Mouse (Mus musculus) limb, embryonic 15.5 days (tissue): ENCODE measurements around the gene Cep170. TPM values are rescaled to one million over a fixed set of nuclear protein-coding genes. Genes with fewer than 3 reads are reported as not detected.

ENCODE experiments used
- ATAC-seq: fragments of 200-750 bp; cut with Nextera tagmentation; 2 replicates; pipeline ENCODE4 v1.8.0; 2017; ENCODE audit warnings: low read depth, moderate TSS enrichment; ENCODE audit not compliant: insufficient number of reproducible peaks, low FRiP score, low TSS enrichment
- H3K27ac ChIP-seq: fragments of 300-500 bp; sonication (generic); 2 replicates; pipeline ENCODE4 v1.5.1; 2015; ENCODE audit warnings: moderate library complexity, mild to moderate bottlenecking, inconsistent platforms
- H3K27me3 ChIP-seq: fragments of 300-500 bp; sonication (generic); 2 replicates; pipeline ENCODE4 v1.6.1; 2015; ENCODE audit warnings: inconsistent platforms
- H3K36me3 ChIP-seq: fragments of 300-500 bp; sonication (generic); 2 replicates; pipeline ENCODE4 v1.6.1; 2015; ENCODE audit warnings: inconsistent platforms
- H3K4me1 ChIP-seq: fragments of 300-500 bp; sonication (generic); 2 replicates; pipeline ENCODE4 v1.6.1; 2015; ENCODE audit warnings: inconsistent platforms
- H3K4me2 ChIP-seq: fragments of 300-500 bp; sonication (generic); 2 replicates; pipeline ENCODE4 v1.6.1; 2015; ENCODE audit warnings: mild to moderate bottlenecking, inconsistent platforms
- H3K4me3 ChIP-seq: fragments of 300-500 bp; sonication (generic); 2 replicates; pipeline ENCODE4 v1.5.1; 2015; ENCODE audit warnings: mild to moderate bottlenecking, inconsistent platforms
- H3K9ac ChIP-seq: fragments of 300-500 bp; sonication (generic); 2 replicates; pipeline ENCODE4 v1.6.1; 2015; ENCODE audit warnings: inconsistent platforms
- H3K9me3 ChIP-seq: fragments of 300-500 bp; sonication (generic); 2 replicates; pipeline ENCODE4 v1.6.1; 2016; ENCODE audit warnings: inconsistent platforms
- WGBS: fragments of 180-500 bp; shearing (Covaris S2); methylation state at CpG from one replicate; pipeline ENCODE4 v1.1.7; 2015; 5-methylcytosine and 5-hydroxymethylcytosine counted together
- polyA plus RNA-seq: library from polyadenylated mRNA; unstranded; fragments of >200 nt; fragmentation: Nextera tagmentation; extraction: Ambion mirVana; gene quantifications from 2 replicates; pipeline ENCODE4 v1.2.1, GENCODE M21; 2015

Gene Cep170
- polyA plus RNA-seq, 1 experiment from 2014 or later = 30.1 TPM

GRCm38 (mm10) chr1:176800728-176801365 is 13.0 kb downstream of the Cep170 start:
- H3K4me1 ChIP-seq = peaks cover 13% of the 10 kb centered on the region
- H3K4me3 ChIP-seq = no peak overlapping the region
- no peak overlapping the region for H3K27ac ChIP-seq
- WGBS = 5% methylated on average over 2 of the region's 2 CpGs
- ATAC-seq = peak; percentile 67; the same call in 1 of the 2 replicates
- H3K9me3 ChIP-seq = no peaks in the 10 kb centered on the region
- H3K27me3 ChIP-seq = no peaks in the 10 kb centered on the region
- H3K4me2 ChIP-seq = no peak overlapping the region
- H3K9ac ChIP-seq = no peak overlapping the region
- no peaks in the 10 kb centered on the region for H3K36me3 ChIP-seq

DNA sequence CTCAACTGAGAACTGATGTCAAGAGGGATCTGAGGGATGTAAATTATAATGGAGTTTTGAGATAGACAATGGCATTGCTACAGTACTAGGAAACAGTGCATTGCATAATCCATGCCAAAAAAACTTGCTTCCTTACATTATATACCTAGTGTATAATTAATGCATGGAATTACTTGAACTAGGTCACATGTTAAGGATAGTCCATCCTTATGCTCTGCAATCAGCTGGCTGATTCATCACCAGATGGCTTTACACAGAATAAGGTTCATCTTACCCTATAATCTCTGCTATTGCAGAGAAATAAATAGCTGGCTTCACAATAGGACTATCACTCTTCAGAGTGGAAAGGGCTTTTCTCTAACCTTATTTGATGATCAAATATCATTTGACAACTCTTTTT is 15.2 kb downstream of the Cep170 start:
- peaks cover 9% of the 10 kb centered on the region for H3K4me1 ChIP-seq
- H3K4me3 ChIP-seq = no peak overlapping the region
- H3K9ac ChIP-seq = no peak overlapping the region
- ATAC-seq = no peak
- no peak overlapping the region for H3K27ac ChIP-seq
- H3K9me3 ChIP-seq = no peaks in the 10 kb centered on the region
- no peaks in the 10 kb centered on the region for H3K27me3 ChIP-seq
- no peaks in the 10 kb centered on the region for H3K36me3 ChIP-seq
- H3K4me2 ChIP-seq = no peak overlapping the region

GRCm38 (mm10) chr1:176792175-176792574 is 21.7 kb downstream of the Cep170 start:
- no peaks in the 10 kb centered on the region for H3K27me3 ChIP-seq
- H3K9me3 ChIP-seq = no peaks in the 10 kb centered on the region
- H3K4me3 ChIP-seq = no peak overlapping the region
- peaks cover 17% of the 10 kb centered on the region for H3K36me3 ChIP-seq
- no peak overlapping the region for H3K27ac ChIP-seq
- no peak overlapping the region for H3K4me2 ChIP-seq
- 93% methylated on average over 1 of the region's 1 CpGs for WGBS
- H3K9ac ChIP-seq = no peak overlapping the region
- H3K4me1 ChIP-seq = no peaks in the 10 kb centered on the region; the same call in 1 of the 2 replicates
- ATAC-seq = no peak

DNA sequence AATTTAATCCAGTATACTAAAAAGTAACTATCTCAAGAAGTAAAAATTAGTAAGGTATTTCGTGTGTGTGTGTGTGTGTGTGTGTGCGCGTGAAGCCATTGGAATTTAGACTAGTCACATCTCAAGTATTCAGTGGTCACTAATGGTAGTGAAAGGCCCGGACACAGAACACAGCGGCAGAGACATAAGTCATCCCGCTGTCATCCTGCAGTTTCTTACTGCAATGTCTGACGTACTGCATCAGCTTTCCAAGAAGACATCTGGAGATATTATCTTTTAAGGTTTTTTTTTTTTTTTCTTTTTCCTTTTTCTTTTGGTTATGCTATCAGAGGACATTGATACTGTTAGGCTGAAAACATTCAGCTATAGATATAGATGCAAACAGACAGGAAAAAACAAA is 24.5 kb downstream of the Cep170 start:
- WGBS = 83% methylated on average over 7 of the region's 7 CpGs
- no peaks in the 10 kb centered on the region for H3K27me3 ChIP-seq
- no peaks in the 10 kb centered on the region for H3K4me1 ChIP-seq
- no peak overlapping the region for H3K4me2 ChIP-seq
- H3K9me3 ChIP-seq = no peaks in the 10 kb centered on the region
- no peak overlapping the region for H3K27ac ChIP-seq
- H3K9ac ChIP-seq = no peak overlapping the region
- H3K36me3 ChIP-seq = peaks cover 26% of the 10 kb centered on the region
- ATAC-seq = no peak
- no peak overlapping the region for H3K4me3 ChIP-seq

DNA sequence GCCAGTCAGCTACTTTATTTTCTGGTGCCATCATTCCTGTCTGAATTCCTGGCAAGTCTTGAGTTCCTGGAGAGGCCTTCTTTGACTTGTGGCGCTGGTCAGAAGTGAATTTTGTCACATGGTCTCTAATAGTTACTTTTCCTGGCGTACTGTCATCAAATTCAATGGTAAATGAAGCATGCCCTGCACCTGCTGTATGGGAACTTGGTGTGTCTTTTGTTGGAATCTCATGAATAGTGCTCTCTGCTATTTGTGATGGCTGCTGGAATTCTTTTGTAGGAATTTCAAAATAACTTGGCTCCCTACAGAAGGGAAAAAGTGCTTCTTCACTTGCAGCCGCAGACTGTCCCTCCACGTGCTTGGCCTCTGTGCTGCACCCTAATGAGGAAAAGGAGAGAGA is 39.3 kb downstream of the Cep170 start:
- H3K27ac ChIP-seq = no peak overlapping the region
- ATAC-seq = no peak
- 84% methylated on average over 4 of the region's 4 CpGs for WGBS
- H3K4me2 ChIP-seq = no peak overlapping the region
- H3K4me3 ChIP-seq = no peak overlapping the region
- peaks cover 25% of the 10 kb centered on the region for H3K36me3 ChIP-seq
- no peaks in the 10 kb centered on the region for H3K9me3 ChIP-seq
- no peaks in the 10 kb centered on the region for H3K4me1 ChIP-seq
- no peak overlapping the region for H3K9ac ChIP-seq
- no peaks in the 10 kb centered on the region for H3K27me3 ChIP-seq

- Histone ChIP-seq H3K4me1 (no peaks in the 10 kb centered on the region), H3K27ac (no peak overlapping the region), H3K9me3 (no peaks in the 10 kb centered on the region), H3K4me2 (no peak overlapping the region), H3K36me3 (peaks cover 8% of the 10 kb centered on the region; the same call in 1 of the 2 replicates), H3K9ac (no peak overlapping the region), H3K4me3 (no peak overlapping the region), H3K27me3 (no peaks in the 10 kb centered on the region)
- ATAC-seq = no peak
- WGBS = 74% methylated on average over 2 of the region's 2 CpGs
Observed at GRCm38 (mm10) chr1:176762295-176762694, 51.6 kb downstream of the Cep170 start.

DNA sequence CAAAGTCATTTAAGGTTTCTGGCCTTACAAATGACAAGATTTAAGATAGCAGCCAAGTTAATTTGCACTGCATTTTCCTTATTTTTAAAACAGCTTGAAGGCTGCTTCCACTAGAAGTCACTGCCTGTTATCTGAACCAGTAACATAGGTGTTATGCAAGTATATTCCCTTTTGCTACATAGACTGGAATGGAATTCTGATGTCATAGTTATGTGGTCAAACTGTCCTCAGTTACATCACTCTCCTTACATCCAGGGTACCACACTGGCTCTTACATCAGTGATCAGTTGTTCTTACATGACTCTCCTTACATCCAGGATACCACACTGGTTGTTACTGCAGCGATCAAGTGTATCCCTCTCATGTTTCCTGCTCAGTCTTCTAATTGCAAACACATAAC is 53.2 kb downstream of the Cep170 start:
- no peaks in the 10 kb centered on the region for H3K9me3 ChIP-seq
- H3K4me2 ChIP-seq = no peak overlapping the region
- no peak overlapping the region for H3K9ac ChIP-seq
- no peak overlapping the region for H3K27ac ChIP-seq
- no peaks in the 10 kb centered on the region for H3K4me1 ChIP-seq
- WGBS = 83% methylated on average over 1 of the region's 1 CpGs
- no peaks in the 10 kb centered on the region for H3K27me3 ChIP-seq
- H3K4me3 ChIP-seq = no peak overlapping the region
- H3K36me3 ChIP-seq = peaks cover 21% of the 10 kb centered on the region
- no peak for ATAC-seq

GRCm38 (mm10) chr1:176755586-176755985 is 58.3 kb downstream of the Cep170 start:
- Histone ChIP-seq H3K9me3 (no peaks in the 10 kb centered on the region), H3K4me1 (no peaks in the 10 kb centered on the region), H3K27ac (no peak overlapping the region), H3K27me3 (no peaks in the 10 kb centered on the region), H3K9ac (no peak overlapping the region), H3K4me2 (no peak overlapping the region), H3K36me3 (peaks cover 34% of the 10 kb centered on the region), H3K4me3 (no peak overlapping the region)
- 92% methylated on average over 9 of the region's 9 CpGs for WGBS
- ATAC-seq = no peak

- WGBS = 79% methylated on average over 14 of the region's 14 CpGs
- H3K9me3 ChIP-seq = no peaks in the 10 kb centered on the region
- H3K36me3 ChIP-seq = peaks cover 36% of the 10 kb centered on the region
- H3K4me2 ChIP-seq = no peak overlapping the region
- H3K4me3 ChIP-seq = no peak overlapping the region
- H3K9ac ChIP-seq = no peak overlapping the region
- no peak for ATAC-seq
- no peaks in the 10 kb centered on the region for H3K27me3 ChIP-seq
- H3K4me1 ChIP-seq = no peaks in the 10 kb centered on the region
- no peak overlapping the region for H3K27ac ChIP-seq
Observed at GRCm38 (mm10) chr1:176753861-176754718, 59.8 kb downstream of the Cep170 start.

DNA sequence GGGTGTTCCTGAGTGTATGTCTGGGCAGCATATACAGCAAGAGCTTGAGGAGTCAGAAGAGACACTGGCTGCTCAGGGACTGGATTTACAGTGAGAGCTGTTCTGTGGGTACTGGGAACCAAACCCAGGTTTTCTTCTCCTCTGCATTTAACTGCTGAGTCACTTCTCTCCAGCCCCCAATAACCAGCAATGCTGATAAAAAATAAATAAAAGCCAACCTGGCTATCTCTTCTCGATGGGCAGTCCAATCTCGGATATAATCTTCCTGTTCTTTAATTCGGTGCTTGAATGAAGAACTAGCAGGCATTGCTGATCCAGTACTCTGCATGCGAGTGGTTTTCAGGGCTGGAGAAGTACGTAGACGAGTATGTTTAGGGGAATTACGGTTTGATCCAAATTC is 64.2 kb downstream of the Cep170 start:
- no peaks in the 10 kb centered on the region for H3K27me3 ChIP-seq
- 95% methylated on average over 7 of the region's 7 CpGs for WGBS

GRCm38 (mm10) chr1:176732834-176733233 is 81.0 kb downstream of the Cep170 start:
- Histone ChIP-seq H3K9me3 (no peaks in the 10 kb centered on the region), H3K36me3 (peaks cover 42% of the 10 kb centered on the region), H3K9ac (no peak overlapping the region), H3K4me1 (no peaks in the 10 kb centered on the region), H3K27ac (no peak overlapping the region), H3K4me3 (no peak overlapping the region), H3K4me2 (no peak overlapping the region), H3K27me3 (no peaks in the 10 kb centered on the region)
- 92% methylated on average over 2 of the region's 2 CpGs for WGBS
- no peak for ATAC-seq

More for the DNA sequence above, 64.2 kb downstream of the Cep170 start:
- H3K27ac ChIP-seq = no peak overlapping the region
- H3K36me3 ChIP-seq = peaks cover 18% of the 10 kb centered on the region
- no peak for ATAC-seq
- no peaks in the 10 kb centered on the region for H3K9me3 ChIP-seq
- H3K4me1 ChIP-seq = no peaks in the 10 kb centered on the region
- H3K4me3 ChIP-seq = no peak overlapping the region
- no peak overlapping the region for H3K4me2 ChIP-seq
- no peak overlapping the region for H3K9ac ChIP-seq

- 86% methylated on average over 2 of the region's 2 CpGs for WGBS
- H3K4me3 ChIP-seq = no peak overlapping the region
- H3K9me3 ChIP-seq = no peaks in the 10 kb centered on the region
- H3K4me2 ChIP-seq = no peak overlapping the region
- no peak overlapping the region for H3K27ac ChIP-seq
- peaks cover 30% of the 10 kb centered on the region for H3K36me3 ChIP-seq
- no peaks in the 10 kb centered on the region for H3K27me3 ChIP-seq
- ATAC-seq = no peak
- no peak overlapping the region for H3K9ac ChIP-seq
- H3K4me1 ChIP-seq = no peaks in the 10 kb centered on the region
Observed at GRCm38 (mm10) chr1:176730528-176730927, 83.3 kb downstream of the Cep170 start.
